Mouse (Mus musculus): ENCODE data around the gene Gm49373.
A peak's percentile ranks its signal among the peaks of the same experiment; 100 is the strongest.
"Not testable (repeated sequence)": the region's sequence is repeated elsewhere in the genome, so short reads cannot be mapped to it uniquely, and the experiment has no call there.

The Gm49373 gene

DNA sequence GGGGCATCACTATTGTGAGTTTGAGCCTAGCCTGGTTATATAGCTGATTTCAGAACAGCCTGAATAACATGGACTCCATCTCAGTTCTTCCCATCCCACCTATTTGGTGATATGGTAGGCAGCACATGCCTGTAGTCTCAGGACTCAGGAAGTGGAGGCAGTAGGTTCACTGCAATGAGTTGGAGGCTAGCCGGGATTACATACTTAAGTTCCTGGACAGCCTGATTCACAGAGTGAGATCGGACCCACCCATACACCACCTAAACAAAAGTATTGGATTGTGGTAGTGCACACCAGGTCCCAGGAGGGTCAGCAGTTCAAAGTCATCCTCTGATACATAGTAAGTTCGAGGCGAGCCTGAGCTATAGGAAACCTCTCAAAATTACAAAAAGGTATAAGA lies 255 bp downstream of the Gm49373 start:
- no peak for DNase-seq

- no peak for DNase-seq
Observed at GRCm38 (mm10) chr9:21067006-21067684, 5.8 kb downstream of the Gm49373 start, which contains the start of gene Zglp1. Gene Zglp1 (minus strand): TSS chr9:21067093.

GRCm38 (mm10) chr9:21062928-21063327 lies 10.0 kb downstream of the Gm49373 start:
- no peak for DNase-seq

GRCm38 (mm10) chr9:21051578-21051977 lies 21.3 kb downstream of the Gm49373 start:
- DNase-seq = no peak

DNA sequence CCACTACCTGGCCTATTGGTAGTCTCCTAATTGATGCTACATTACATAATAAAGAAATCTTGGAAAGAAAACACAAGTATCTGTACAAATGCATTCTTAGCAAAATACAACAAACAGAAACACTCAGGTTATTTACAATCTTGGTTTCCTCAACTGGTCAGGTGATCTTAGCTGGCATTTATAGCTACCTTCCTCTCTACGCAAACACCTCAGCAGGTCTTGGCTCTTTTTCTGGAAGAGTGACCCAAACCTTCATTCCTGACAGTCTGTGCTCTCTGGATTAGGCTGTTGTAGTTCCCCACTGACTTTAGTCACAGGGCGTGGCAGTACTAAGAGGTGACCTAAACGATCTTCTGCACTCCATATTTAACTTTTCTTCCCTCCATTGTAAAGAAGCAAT lies 27.7 kb downstream of the Gm49373 start:
- no peak for DNase-seq

- not testable (repeated sequence) for DNase-seq
Observed at GRCm38 (mm10) chr9:21044785-21045184, 28.1 kb downstream of the Gm49373 start.

GRCm38 (mm10) chr9:21043563-21043962 lies 29.3 kb downstream of the Gm49373 start:
- no peak for DNase-seq

- DNase-seq = no peak
Observed at GRCm38 (mm10) chr9:21041308-21041707, 31.6 kb downstream of the Gm49373 start.

GRCm38 (mm10) chr9:21039779-21040178 lies 33.1 kb downstream of the Gm49373 start:
- DNase-seq = no peak

GRCm38 (mm10) chr9:21037481-21037891 lies 35.4 kb downstream of the Gm49373 start:
- DNase-seq = peak; percentile 27 to 52

DNA sequence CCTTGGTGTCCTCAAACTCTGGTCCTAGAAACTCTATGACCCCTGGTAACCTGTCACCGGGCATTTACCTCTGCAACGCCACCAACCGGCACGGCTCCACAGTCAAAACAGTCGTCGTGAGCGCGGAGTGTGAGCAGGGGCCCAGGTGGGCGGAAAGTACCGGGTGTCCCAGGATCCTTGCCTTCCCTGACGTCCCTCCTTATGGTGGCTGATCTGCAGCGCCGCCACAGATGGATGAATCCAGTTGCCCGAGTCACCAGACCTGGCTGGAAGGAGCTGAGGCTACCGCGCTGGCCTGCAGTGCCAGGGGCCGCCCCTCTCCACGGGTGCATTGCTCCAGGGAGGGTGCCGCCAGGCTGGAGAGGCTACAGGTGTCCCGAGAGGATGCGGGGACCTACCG lies 36.2 kb downstream of the Gm49373 start:
- DNase-seq = no peak

DNA sequence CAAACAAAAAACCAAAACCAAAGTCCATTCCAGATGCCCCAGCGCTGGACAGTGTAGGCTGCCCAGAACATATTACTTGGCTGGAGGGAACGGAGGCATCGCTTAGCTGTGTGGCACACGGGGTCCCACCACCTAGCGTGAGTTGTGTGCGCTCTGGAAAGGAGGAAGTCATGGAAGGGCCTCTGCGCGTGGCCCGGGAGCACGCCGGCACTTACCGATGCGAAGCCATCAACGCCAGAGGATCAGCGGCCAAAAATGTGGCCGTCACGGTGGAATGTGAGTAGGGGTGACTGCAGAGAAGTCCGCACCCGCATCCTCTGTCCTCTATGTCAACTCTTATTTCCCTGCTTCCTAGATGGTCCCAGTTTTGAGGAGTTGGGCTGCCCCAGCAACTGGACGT lies 36.7 kb downstream of the Gm49373 start:
- DNase-seq = no peak

GRCm38 (mm10) chr9:21035586-21035985 lies 37.3 kb downstream of the Gm49373 start:
- no peak for DNase-seq

- DNase-seq = peak in 1 of 2 experiments; percentile 56
Observed at GRCm38 (mm10) chr9:21034481-21035085, 38.3 kb downstream of the Gm49373 start.

DNA sequence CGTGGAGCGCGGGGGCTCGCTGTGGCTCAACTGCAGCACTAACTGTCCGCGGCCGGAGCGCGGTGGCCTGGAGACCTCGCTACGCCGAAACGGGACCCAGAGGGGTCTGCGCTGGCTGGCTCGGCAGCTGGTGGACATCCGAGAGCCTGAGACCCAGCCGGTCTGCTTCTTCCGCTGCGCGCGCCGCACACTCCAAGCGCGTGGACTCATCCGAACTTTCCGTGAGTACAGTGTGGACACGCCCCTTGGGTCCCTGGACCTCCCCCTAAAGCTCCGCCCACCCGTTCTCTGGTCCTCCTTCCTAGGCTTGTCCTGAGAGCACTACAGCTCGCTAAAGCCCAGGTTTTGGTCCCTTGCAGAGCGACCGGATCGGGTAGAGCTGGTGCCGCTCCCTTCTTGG lies 39.8 kb downstream of the Gm49373 start:
- DNase-seq = peak; percentile 94 to 95

DNA sequence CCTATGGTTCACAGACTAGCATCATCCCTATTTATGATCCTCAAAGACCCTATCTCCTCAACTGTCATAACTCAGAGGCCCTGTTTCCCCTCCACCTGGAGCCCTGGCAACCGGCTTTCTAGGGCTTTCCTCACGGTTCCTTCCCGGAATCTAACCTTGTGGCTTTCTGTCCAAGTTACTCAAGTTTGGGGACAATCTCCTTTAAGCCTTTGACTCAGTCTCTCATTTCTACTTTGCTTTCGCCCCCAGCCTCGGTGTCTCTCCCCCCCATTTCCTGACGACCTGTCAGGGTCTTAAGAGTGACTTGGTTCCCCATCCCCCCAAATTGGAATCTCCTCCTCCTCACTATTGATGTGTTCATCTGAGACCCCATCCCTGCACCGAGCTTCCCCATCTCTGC lies 40.4 kb downstream of the Gm49373 start:
- no peak for DNase-seq

GRCm38 (mm10) chr9:21031896-21032351 lies 41.0 kb downstream of the Gm49373 start, which contains the start of gene Icam5:
Gene Icam5 (plus strand): TSS chr9:21032073.
- peak in 1 of 2 experiments; percentile 37 for DNase-seq

GRCm38 (mm10) chr9:21031251-21031895 lies 41.5 kb downstream of the Gm49373 start:
- DNase-seq = peak; percentile 53 to 71

DNA sequence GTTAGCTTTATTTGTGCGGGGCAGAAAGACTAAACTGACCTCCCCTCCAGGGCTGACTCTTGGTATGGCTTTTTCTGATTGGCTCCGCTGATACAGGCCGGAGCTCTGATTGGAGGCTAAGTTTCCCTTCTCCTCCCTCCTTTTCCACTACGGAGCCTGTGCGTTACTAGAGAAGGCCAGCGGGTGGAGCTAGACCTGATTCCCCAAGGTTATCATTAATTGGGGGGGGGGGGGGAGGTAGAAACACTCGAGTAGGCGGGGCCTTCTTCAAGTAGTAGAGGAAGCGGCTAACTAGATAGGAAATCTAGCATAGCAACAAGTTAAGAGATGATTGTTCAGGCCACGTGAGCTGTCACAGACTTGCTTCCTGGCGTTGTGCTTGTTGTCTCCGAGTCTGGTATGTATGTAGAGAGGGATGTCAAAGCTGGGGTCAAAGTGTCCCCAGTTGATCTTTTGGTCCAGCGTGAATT lies 42.1 kb downstream of the Gm49373 start:
- DNase-seq = peak; percentile 92 to 95

- no peak for DNase-seq
Observed at GRCm38 (mm10) chr9:21030055-21030600, 42.8 kb downstream of the Gm49373 start.

GRCm38 (mm10) chr9:21029291-21030054 lies 43.4 kb downstream of the Gm49373 start, which contains the start of gene Icam4:
Gene Icam4 (plus strand): TSS chr9:21029373.
- DNase-seq = peak; percentile 85 to 92

DNA sequence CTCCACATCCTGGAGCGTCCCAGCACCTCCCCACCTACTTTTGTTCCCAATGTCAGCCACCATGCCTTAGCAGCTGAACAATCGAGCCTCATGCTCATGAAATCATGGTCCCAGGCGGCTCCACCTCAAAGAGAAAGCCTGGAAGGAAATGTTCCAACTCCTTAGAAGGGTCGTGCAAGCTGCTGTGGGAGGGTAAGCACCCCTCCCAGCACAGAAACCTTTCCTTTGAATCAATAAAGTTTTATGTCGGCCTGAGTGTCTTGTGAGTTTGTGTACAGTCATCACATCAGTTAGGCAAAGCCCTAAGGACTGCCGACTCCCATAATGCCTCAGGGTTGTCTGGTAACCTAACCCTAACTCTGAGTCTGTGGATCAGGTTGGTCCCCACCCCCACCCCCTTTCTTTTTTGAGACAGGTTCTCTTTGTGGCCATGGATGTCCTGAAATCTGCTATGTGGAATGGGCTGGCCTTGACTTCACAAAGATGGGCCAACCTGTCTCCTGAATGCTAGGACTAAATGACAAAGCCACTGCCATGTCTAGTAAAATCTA lies 44.3 kb downstream of the Gm49373 start:
- no peak for DNase-seq

All from kidney, postnatal 36 days (tissue).